Mouse (Mus musculus): ENCODE measurements around the gene Kcnc1. TPM values are rescaled to one million over a fixed set of nuclear protein-coding genes. Genes with fewer than 3 reads are reported as not detected.

Gene Kcnc1
- polyA plus RNA-seq, 1 experiment from 2014 or later = 1.1 TPM

- 74% methylated on average over 9 of the region's 9 CpGs for WGBS
- Histone ChIP-seq H3K4me2 (ENCODE audit: low read depth, low read length) (no peak overlapping the region), H3K4me3 (ENCODE audit: low read depth, low read length) (no peak overlapping the region), H3K9me3 (ENCODE audit: control insufficient read depth, low read length) (no peaks in the 10 kb centered on the region), H3K4me1 (ENCODE audit: control insufficient read depth, insufficient read depth, low read length) (no peaks in the 10 kb centered on the region), H3K27me3 (replicated peaks; ENCODE audit: control insufficient read depth, insufficient read depth, low read length) (no peaks in the 10 kb centered on the region), H3K27ac (replicated peaks; ENCODE audit: low read depth, low read length) (no peak overlapping the region), H3K9ac (ENCODE audit: low read depth, low read length) (no peak overlapping the region), H3K36me3 (ENCODE audit: control insufficient read depth, insufficient read depth, low read length) (no peaks in the 10 kb centered on the region)
- ATAC-seq (ENCODE audit: low read depth) = no peak
- no peak for DNase-seq (ENCODE audit: low spot score)
Observed at GRCm38 (mm10) chr7:46408606-46409005, 12.3 kb downstream of the Kcnc1 start.

- Histone ChIP-seq H3K36me3 (ENCODE audit: control insufficient read depth, insufficient read depth, low read length) (no peaks in the 10 kb centered on the region), H3K9me3 (ENCODE audit: control insufficient read depth, low read length) (no peaks in the 10 kb centered on the region), H3K9ac (ENCODE audit: low read depth, low read length) (no peak overlapping the region), H3K27ac (replicated peaks; ENCODE audit: low read depth, low read length) (no peak overlapping the region), H3K27me3 (replicated peaks; ENCODE audit: control insufficient read depth, insufficient read depth, low read length) (no peaks in the 10 kb centered on the region), H3K4me3 (ENCODE audit: low read depth, low read length) (no peak overlapping the region), H3K4me1 (ENCODE audit: control insufficient read depth, insufficient read depth, low read length) (no peaks in the 10 kb centered on the region), H3K4me2 (ENCODE audit: low read depth, low read length) (no peak overlapping the region)
- 45% methylated on average over 12 of the region's 12 CpGs for WGBS
- no peak for ATAC-seq (ENCODE audit: low read depth)
- no peak for DNase-seq (ENCODE audit: low spot score)
Observed at GRCm38 (mm10) chr7:46409204-46409789, 13.0 kb downstream of the Kcnc1 start.

- no peak overlapping the region for H3K9ac ChIP-seq (ENCODE audit: low read depth, low read length)
- H3K27ac ChIP-seq (replicated peaks; ENCODE audit: low read depth, low read length) = no peak overlapping the region
- 77% methylated on average over 6 of the region's 6 CpGs for WGBS
- H3K4me1 ChIP-seq (ENCODE audit: control insufficient read depth, insufficient read depth, low read length) = no peaks in the 10 kb centered on the region
- H3K36me3 ChIP-seq (ENCODE audit: control insufficient read depth, insufficient read depth, low read length) = no peaks in the 10 kb centered on the region
- no peak overlapping the region for H3K4me3 ChIP-seq (ENCODE audit: low read depth, low read length)
- ATAC-seq (ENCODE audit: low read depth) = no peak
- no peak overlapping the region for H3K4me2 ChIP-seq (ENCODE audit: low read depth, low read length)
- H3K27me3 ChIP-seq (replicated peaks; ENCODE audit: control insufficient read depth, insufficient read depth, low read length) = no peaks in the 10 kb centered on the region
- no peaks in the 10 kb centered on the region for H3K9me3 ChIP-seq (ENCODE audit: control insufficient read depth, low read length)
- no peak for DNase-seq (ENCODE audit: low spot score)
Observed at GRCm38 (mm10) chr7:46410727-46411126, 14.4 kb downstream of the Kcnc1 start.

DNA sequence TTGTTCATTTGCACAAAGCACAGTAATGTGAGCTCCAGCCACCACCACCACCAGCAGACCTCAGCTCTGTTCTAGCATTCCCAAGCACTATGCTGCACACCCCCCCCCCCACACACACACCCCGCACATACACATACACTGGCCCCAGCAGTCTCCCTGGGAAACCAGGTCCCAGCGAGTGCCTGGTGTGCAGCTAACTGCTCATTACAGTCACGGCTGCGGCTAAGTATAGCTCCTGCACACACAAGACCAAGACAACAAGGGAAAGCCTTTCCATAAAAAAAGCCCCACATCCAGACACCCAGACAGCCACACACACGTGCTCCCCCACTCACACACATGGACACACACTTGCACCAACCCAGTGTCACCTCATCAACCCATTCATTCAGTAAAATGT is 16.5 kb downstream of the Kcnc1 start:
- no peaks in the 10 kb centered on the region for H3K36me3 ChIP-seq (ENCODE audit: control insufficient read depth, insufficient read depth, low read length)
- H3K4me1 ChIP-seq (ENCODE audit: control insufficient read depth, insufficient read depth, low read length) = no peaks in the 10 kb centered on the region
- 74% methylated on average over 5 of the region's 5 CpGs for WGBS
- no peaks in the 10 kb centered on the region for H3K27me3 ChIP-seq (replicated peaks; ENCODE audit: control insufficient read depth, insufficient read depth, low read length)
- no peaks in the 10 kb centered on the region for H3K9me3 ChIP-seq (ENCODE audit: control insufficient read depth, low read length)
- H3K4me2 ChIP-seq (ENCODE audit: low read depth, low read length) = no peak overlapping the region
- peak; percentile 11 for DNase-seq (ENCODE audit: low spot score)
- peak; percentile 37; the same call in 1 of the 2 replicates for ATAC-seq (ENCODE audit: low read depth)
- H3K9ac ChIP-seq (ENCODE audit: low read depth, low read length) = no peak overlapping the region
- no peak overlapping the region for H3K4me3 ChIP-seq (ENCODE audit: low read depth, low read length)
- no peak overlapping the region for H3K27ac ChIP-seq (replicated peaks; ENCODE audit: low read depth, low read length)

DNA sequence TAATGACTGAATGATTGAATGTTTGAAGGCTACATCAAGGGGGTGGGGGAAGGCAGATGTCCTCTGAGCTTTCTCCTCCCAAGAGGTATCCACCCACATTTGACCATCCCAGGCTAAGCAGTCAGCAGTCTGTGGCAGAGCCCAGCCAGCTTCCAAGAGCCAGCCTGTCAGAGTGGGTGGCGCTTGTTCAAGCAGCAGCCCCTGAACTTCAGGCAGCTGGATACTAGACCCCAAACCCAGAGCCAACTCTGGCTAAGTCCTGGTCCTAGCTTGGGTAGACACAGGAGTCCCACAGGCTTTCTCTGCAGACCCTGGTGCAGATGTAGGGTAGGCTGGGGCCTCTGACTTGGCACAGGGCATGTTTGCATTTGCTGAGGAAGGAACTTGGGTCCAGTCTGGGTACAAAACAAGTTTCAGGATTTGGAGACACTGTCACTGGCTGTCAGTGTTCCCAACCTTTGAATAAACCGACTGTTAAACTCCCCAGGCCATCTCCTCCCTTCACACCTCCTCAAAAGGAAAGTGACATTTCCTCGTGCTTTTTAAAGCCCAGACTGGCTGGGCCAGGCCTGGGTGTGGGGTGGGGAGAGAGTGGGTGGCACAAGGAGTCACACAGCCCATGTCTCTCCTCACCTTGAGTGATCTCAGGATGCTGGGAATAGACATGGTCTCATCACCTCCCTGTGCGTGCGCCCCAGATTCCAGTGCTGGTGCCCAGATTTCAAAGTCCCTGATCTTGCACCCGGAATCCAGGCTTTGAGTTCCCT is 17.8 kb downstream of the Kcnc1 start:
- Histone ChIP-seq H3K36me3 (ENCODE audit: control insufficient read depth, insufficient read depth, low read length) (no peaks in the 10 kb centered on the region), H3K27ac (replicated peaks; ENCODE audit: low read depth, low read length) (no peak overlapping the region), H3K9me3 (ENCODE audit: control insufficient read depth, low read length) (no peaks in the 10 kb centered on the region), H3K9ac (ENCODE audit: low read depth, low read length) (no peak overlapping the region), H3K4me3 (ENCODE audit: low read depth, low read length) (no peak overlapping the region), H3K4me1 (ENCODE audit: control insufficient read depth, insufficient read depth, low read length) (no peaks in the 10 kb centered on the region), H3K4me2 (ENCODE audit: low read depth, low read length) (no peak overlapping the region), H3K27me3 (replicated peaks; ENCODE audit: control insufficient read depth, insufficient read depth, low read length) (no peaks in the 10 kb centered on the region)
- no peak for ATAC-seq (ENCODE audit: low read depth)
- DNase-seq (ENCODE audit: low spot score) = no peak
- WGBS = 76% methylated on average over 6 of the region's 6 CpGs

GRCm38 (mm10) chr7:46415818-46416425 is 19.6 kb downstream of the Kcnc1 start:
- no peak for ATAC-seq (ENCODE audit: low read depth)
- Histone ChIP-seq H3K27me3 (replicated peaks; ENCODE audit: control insufficient read depth, insufficient read depth, low read length) (no peaks in the 10 kb centered on the region), H3K4me2 (ENCODE audit: low read depth, low read length) (no peak overlapping the region), H3K36me3 (ENCODE audit: control insufficient read depth, insufficient read depth, low read length) (no peaks in the 10 kb centered on the region), H3K4me1 (ENCODE audit: control insufficient read depth, insufficient read depth, low read length) (no peaks in the 10 kb centered on the region), H3K27ac (replicated peaks; ENCODE audit: low read depth, low read length) (no peak overlapping the region), H3K4me3 (ENCODE audit: low read depth, low read length) (no peak overlapping the region), H3K9me3 (ENCODE audit: control insufficient read depth, low read length) (no peaks in the 10 kb centered on the region), H3K9ac (ENCODE audit: low read depth, low read length) (no peak overlapping the region)
- WGBS = 63% methylated on average over 14 of the region's 14 CpGs
- no peak for DNase-seq (ENCODE audit: low spot score)

DNA sequence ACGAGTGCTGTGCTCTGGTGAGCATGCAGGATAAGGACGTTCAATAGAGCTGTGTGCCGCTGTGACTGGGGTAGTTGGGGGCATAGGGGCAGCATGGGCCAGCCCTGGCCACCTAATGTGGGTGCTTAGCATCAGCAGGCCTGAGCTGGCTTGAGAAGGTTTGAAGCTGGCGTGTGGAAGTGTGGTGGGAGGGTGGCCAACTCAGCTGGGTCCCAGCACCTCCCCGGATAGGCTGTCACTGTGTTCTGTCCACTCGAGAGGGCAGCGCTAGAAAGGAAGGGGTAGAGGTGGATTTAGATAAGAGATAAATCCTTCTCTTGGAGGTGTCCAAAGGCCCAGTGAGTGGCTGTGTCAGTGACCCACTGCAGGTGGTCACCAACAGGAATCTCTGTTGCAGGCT is 21.2 kb downstream of the Kcnc1 start:
- Histone ChIP-seq H3K27ac (replicated peaks; ENCODE audit: low read depth, low read length) (no peak overlapping the region), H3K36me3 (ENCODE audit: control insufficient read depth, insufficient read depth, low read length) (no peaks in the 10 kb centered on the region), H3K4me1 (ENCODE audit: control insufficient read depth, insufficient read depth, low read length) (no peaks in the 10 kb centered on the region), H3K9me3 (ENCODE audit: control insufficient read depth, low read length) (no peaks in the 10 kb centered on the region), H3K4me3 (ENCODE audit: low read depth, low read length) (no peak overlapping the region), H3K4me2 (ENCODE audit: low read depth, low read length) (no peak overlapping the region), H3K9ac (ENCODE audit: low read depth, low read length) (no peak overlapping the region), H3K27me3 (replicated peaks; ENCODE audit: control insufficient read depth, insufficient read depth, low read length) (no peaks in the 10 kb centered on the region)
- 72% methylated on average over 7 of the region's 7 CpGs for WGBS
- no peak for ATAC-seq (ENCODE audit: low read depth)
- DNase-seq (ENCODE audit: low spot score) = no peak

GRCm38 (mm10) chr7:46418102-46418622 is 21.9 kb downstream of the Kcnc1 start:
- 67% methylated on average over 16 of the region's 16 CpGs for WGBS
- ATAC-seq (ENCODE audit: low read depth) = no peak
- no peak for DNase-seq (ENCODE audit: low spot score)

More at GRCm38 (mm10) chr7:46418102-46418622, 21.9 kb downstream of the Kcnc1 start:
- Histone ChIP-seq H3K4me1 (ENCODE audit: control insufficient read depth, insufficient read depth, low read length) (no peaks in the 10 kb centered on the region), H3K27ac (replicated peaks; ENCODE audit: low read depth, low read length) (no peak overlapping the region), H3K9me3 (ENCODE audit: control insufficient read depth, low read length) (no peaks in the 10 kb centered on the region), H3K36me3 (ENCODE audit: control insufficient read depth, insufficient read depth, low read length) (no peaks in the 10 kb centered on the region), H3K4me2 (ENCODE audit: low read depth, low read length) (no peak overlapping the region), H3K27me3 (replicated peaks; ENCODE audit: control insufficient read depth, insufficient read depth, low read length) (no peaks in the 10 kb centered on the region), H3K9ac (ENCODE audit: low read depth, low read length) (no peak overlapping the region), H3K4me3 (ENCODE audit: low read depth, low read length) (no peak overlapping the region)
